9 mouse cellular contexts compared by ENCODE assay signal in the genomic region with DNA sequence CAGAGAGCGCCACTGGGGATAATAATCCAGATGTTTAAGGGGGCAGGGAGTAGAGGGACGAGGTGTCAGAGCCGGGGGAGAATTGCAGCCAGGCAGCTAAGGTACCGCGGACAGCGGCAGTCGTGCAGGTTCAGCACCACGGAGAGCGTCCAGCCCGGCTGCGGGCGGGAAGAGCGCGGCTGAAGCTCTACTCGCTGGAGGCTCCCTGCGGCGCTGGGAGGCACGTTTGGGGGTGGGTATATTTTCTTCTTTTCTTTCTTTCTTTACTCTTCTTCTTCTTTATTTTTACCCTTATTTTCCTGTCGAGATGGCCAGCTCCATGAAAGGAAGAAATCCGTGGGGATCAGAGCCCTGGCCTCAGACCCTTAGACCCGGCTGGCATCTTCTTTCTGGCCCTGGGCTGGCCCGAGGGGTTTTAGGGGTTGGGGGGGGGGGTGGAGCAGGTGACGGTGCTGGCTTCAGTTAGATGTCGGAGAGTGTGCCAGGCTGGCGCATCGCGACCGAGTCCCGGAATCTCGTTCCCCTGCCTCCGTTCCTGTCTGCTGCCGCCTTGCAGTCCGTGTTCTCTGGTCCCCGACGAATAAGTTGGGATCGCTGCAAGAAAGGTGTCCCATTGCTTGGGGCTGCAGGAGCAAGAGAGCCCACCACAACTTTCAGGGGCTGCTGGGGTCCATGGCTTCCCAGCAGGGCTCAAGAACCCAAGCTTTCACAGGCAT. TPM values are rescaled to one million over a fixed set of nuclear protein-coding genes. Genes with fewer than 3 reads are reported as not detected.
DNase-seq lines count a peak whose midpoint lies in the region; ATAC-seq and TF ChIP-seq lines count a peak whose summit lies in the region.
"Had no signal": no experiment of that assay in that cellular context is flagged by ENCODE, and none has a peak within 500 bp of the region (broad histone marks: within the 10 kb centered on the region; RNA-seq: fewer than 3 reads in every experiment).

TSS of gene Glra1 (minus strand) at position 391 of the 716 bp plus-strand sequence.

- peak within 1 kb of the TSS; percentile 25; the same call in 1 of the 2 replicates for H3K4me2 ChIP-seq in kidney, embryonic 15.5 days
- no peak within 1 kb of the TSS; the same call in 1 of the 2 replicates for H3K4me2 ChIP-seq in lung, embryonic 14.5 days

- peaks cover 52% of the 10 kb centered on the region for H3K27me3 ChIP-seq in embryonic facial prominence, embryonic 10.5 days (replicated peaks; ENCODE audit: low read depth, poor library complexity, severe bottlenecking)
- peaks cover 35% of the 10 kb centered on the region for H3K27me3 ChIP-seq in kidney, embryonic 15.5 days
- peaks cover 12% of the 10 kb centered on the region; the same call in 1 of the 2 replicates for H3K27me3 ChIP-seq in lung, embryonic 14.5 days (ENCODE audit: insufficient read depth, low read length)

- ATAC-seq in kidney, embryonic 15.5 days (replicated peaks; ENCODE audit: low FRiP score): peak; percentile 76
- ATAC-seq in lung, embryonic 14.5 days (ENCODE audit: insufficient read depth): peak; percentile 69

- no peak for TF ChIP-seq CTCF in lung, embryonic 14.5 days (IDR thresholded peaks at IDR 0.05; ENCODE audit: low read depth)

- peak within 1 kb of the TSS; percentile 51 for H3K4me3 ChIP-seq in embryonic facial prominence, embryonic 10.5 days
- H3K4me3 ChIP-seq in kidney, embryonic 15.5 days (replicated peaks): no peak within 1 kb of the TSS
- H3K4me3 ChIP-seq in lung, embryonic 14.5 days (ENCODE audit: low read depth, low read length): no peak within 1 kb of the TSS
- H3K4me3 ChIP-seq: erythroblast, embryonic 14.5 days had no signal

- DNase-seq in A20 (ENCODE audit: low read depth, low spot score): peak; percentile 5
- peak; percentile 18 for DNase-seq in adipocyte (ENCODE audit: low spot score)
- DNase-seq in embryonic facial prominence, embryonic 10.5 days (ENCODE audit: low spot score): peak; percentile 89
- peak; percentile 2 to 5 for DNase-seq in heart, adult 9 months (ENCODE audit: low spot score in 2 of 2)
- DNase-seq in lung, embryonic 14.5 days: peak; percentile 92
- DNase-seq in ovary, adult 18-20 months (ENCODE audit: low spot score): peak; percentile 19
- DNase-seq in urinary bladder, postnatal 25 days (ENCODE audit: low spot score): peak; percentile 73

- no peaks in the 10 kb centered on the region for H3K36me3 ChIP-seq in embryonic facial prominence, embryonic 10.5 days (replicated peaks)
- H3K36me3 ChIP-seq in kidney, embryonic 15.5 days: no peaks in the 10 kb centered on the region
- no peaks in the 10 kb centered on the region for H3K36me3 ChIP-seq in lung, embryonic 14.5 days (ENCODE audit: insufficient read depth)

- no peak within 1 kb of the TSS for H3K27ac ChIP-seq in embryonic facial prominence, embryonic 10.5 days (replicated peaks)
- H3K27ac ChIP-seq in kidney, embryonic 15.5 days: no peak within 1 kb of the TSS
- no peak within 1 kb of the TSS for H3K27ac ChIP-seq in lung, embryonic 14.5 days (ENCODE audit: low read depth)

- under 1% methylated on average over 36 of the region's 36 CpGs for WGBS in embryonic facial prominence, embryonic 10.5 days
- 1% methylated on average over 36 of the region's 36 CpGs for WGBS in kidney, embryonic 15.5 days
- 2% methylated on average over 36 of the region's 36 CpGs for WGBS in lung, embryonic 14.5 days

- H3K4me1 ChIP-seq in embryonic facial prominence, embryonic 10.5 days: peaks cover 9% of the 10 kb centered on the region; the same call in 1 of the 2 replicates
- H3K4me1 ChIP-seq in kidney, embryonic 15.5 days: 0 out of 2 replicates have a peak, but pooled peaks cover 6% of the 10 kb centered on the region
- H3K4me1 ChIP-seq in lung, embryonic 14.5 days (ENCODE audit: insufficient read depth): no peaks in the 10 kb centered on the region

- H3K9me3 ChIP-seq in embryonic facial prominence, embryonic 10.5 days: no peaks in the 10 kb centered on the region
- no peaks in the 10 kb centered on the region for H3K9me3 ChIP-seq in kidney, embryonic 15.5 days (replicated peaks)
- H3K9me3 ChIP-seq in lung, embryonic 14.5 days (ENCODE audit: low read depth, low read length): no peaks in the 10 kb centered on the region

- H3K9ac ChIP-seq in kidney, embryonic 15.5 days: no peak within 1 kb of the TSS
- H3K9ac ChIP-seq in lung, embryonic 14.5 days: no peak within 1 kb of the TSS

RNA-seq across cellular contexts. Expression of gene Glra1, which starts in this region (rescaled TPM):
- 0.39 and 1.3 TPM in 2 replicates for polyA plus RNA-seq in embryonic facial prominence, embryonic 10.5 days (2016; fragmentation: Nextera tagmentation; extraction: Ambion mirVana)
- not detected in 2 replicates for polyA plus RNA-seq in kidney, embryonic 15.5 days (2015; fragmentation: Nextera tagmentation; extraction: Ambion mirVana)
- polyA plus RNA-seq in lung, embryonic 14.5 days (2014; fragmentation: Nextera tagmentation; extraction: Ambion mirVana): not detected in 2 replicates
- polyA plus RNA-seq: erythroblast, embryonic 14.5 days had no signal

Comparison
In these comparisons a context has a peak if more than half of its experiments do, and no peak if none do; other contexts are left out.
1. Peak in ATAC-seq and H3K4me2 ChIP-seq in kidney, embryonic 15.5 days; RNA of the gene not detected or under 1 TPM.
2. Peak in DNase-seq and ATAC-seq in lung, embryonic 14.5 days; RNA of the gene not detected or under 1 TPM.
3. DNase-seq: peak in every context shown above with its lines; median percentile 92 in lung, embryonic 14.5 days; 89 in embryonic facial prominence, embryonic 10.5 days; 73 in urinary bladder, postnatal 25 days; 19 in ovary, adult 18-20 months; 18 in adipocyte; 5 in A20; 4 in heart, adult 9 months.